Mouse (Mus musculus): Measurements from ENCODE around the gene Cenpo.

Gene Cenpo

GRCm38 (mm10) chr12:4198702-4199101, 35.4 kb downstream of the Cenpo start:
- no peak for DNase-seq (ENCODE audit: low spot score)

- no peak for DNase-seq (ENCODE audit: low spot score)
Measured at GRCm38 (mm10) chr12:4194643-4195042, 39.5 kb downstream of the Cenpo start.

GRCm38 (mm10) chr12:4193025-4193740, 40.9 kb downstream of the Cenpo start:
- DNase-seq (ENCODE audit: low spot score) = peak; percentile 29

- DNase-seq (ENCODE audit: low spot score) = no peak
Measured at GRCm38 (mm10) chr12:4192514-4192913, 41.6 kb downstream of the Cenpo start.

- DNase-seq (ENCODE audit: low spot score) = peak; percentile 51
Measured at GRCm38 (mm10) chr12:4189060-4189447, 45.0 kb downstream of the Cenpo start.

- peak; percentile 71 for DNase-seq (ENCODE audit: low spot score)
Measured at GRCm38 (mm10) chr12:4188171-4189059, 45.7 kb downstream of the Cenpo start.

GRCm38 (mm10) chr12:4184648-4185047, 49.4 kb downstream of the Cenpo start:
- DNase-seq (ENCODE audit: low spot score) = no peak

- no peak for DNase-seq (ENCODE audit: low spot score)
Measured at GRCm38 (mm10) chr12:4180507-4180906, 53.6 kb downstream of the Cenpo start.

- DNase-seq (ENCODE audit: low spot score) = no peak
Measured at GRCm38 (mm10) chr12:4179671-4180233, 54.3 kb downstream of the Cenpo start.

- DNase-seq (ENCODE audit: low spot score) = no peak
Measured at GRCm38 (mm10) chr12:4178839-4179238, 55.3 kb downstream of the Cenpo start.

GRCm38 (mm10) chr12:4173108-4173790, 60.8 kb downstream of the Cenpo start:
- no peak for DNase-seq (ENCODE audit: low spot score)

GRCm38 (mm10) chr12:4169622-4170021, 64.5 kb downstream of the Cenpo start:
- no peak for DNase-seq (ENCODE audit: low spot score)

- DNase-seq (ENCODE audit: low spot score) = no peak
Measured at GRCm38 (mm10) chr12:4169058-4169457, 65.0 kb downstream of the Cenpo start.

- no peak for DNase-seq (ENCODE audit: low spot score)
Measured at GRCm38 (mm10) chr12:4166970-4167369, 67.1 kb downstream of the Cenpo start.

GRCm38 (mm10) chr12:4162886-4163285, 71.2 kb downstream of the Cenpo start:
- no peak for DNase-seq (ENCODE audit: low spot score)

- DNase-seq (ENCODE audit: low spot score) = peak; percentile 42
Measured at GRCm38 (mm10) chr12:4160322-4160721, 73.8 kb downstream of the Cenpo start.

- DNase-seq (ENCODE audit: low spot score) = no peak
Measured at GRCm38 (mm10) chr12:4158868-4159632, 75.0 kb downstream of the Cenpo start.

- no peak for DNase-seq (ENCODE audit: low spot score)
Measured at GRCm38 (mm10) chr12:4158179-4158578, 75.9 kb downstream of the Cenpo start.

- DNase-seq (ENCODE audit: low spot score) = no peak
Measured at GRCm38 (mm10) chr12:4157466-4157865, 76.6 kb downstream of the Cenpo start.

GRCm38 (mm10) chr12:4151969-4152368, 82.1 kb downstream of the Cenpo start:
- no peak for DNase-seq (ENCODE audit: low spot score)

GRCm38 (mm10) chr12:4150936-4151335, 83.2 kb downstream of the Cenpo start:
- no peak for DNase-seq (ENCODE audit: low spot score)

All from embryo, embryonic 10.5 days (tissue).